Mouse (Mus musculus): Measurements from ENCODE around the gene Qrich2. TPM values are rescaled to one million over a fixed set of nuclear protein-coding genes. Genes with fewer than 3 reads are reported as not detected.

Qrich2 gene
- polyA plus RNA-seq, 1 experiment from 2014 or later = not detected

DNA sequence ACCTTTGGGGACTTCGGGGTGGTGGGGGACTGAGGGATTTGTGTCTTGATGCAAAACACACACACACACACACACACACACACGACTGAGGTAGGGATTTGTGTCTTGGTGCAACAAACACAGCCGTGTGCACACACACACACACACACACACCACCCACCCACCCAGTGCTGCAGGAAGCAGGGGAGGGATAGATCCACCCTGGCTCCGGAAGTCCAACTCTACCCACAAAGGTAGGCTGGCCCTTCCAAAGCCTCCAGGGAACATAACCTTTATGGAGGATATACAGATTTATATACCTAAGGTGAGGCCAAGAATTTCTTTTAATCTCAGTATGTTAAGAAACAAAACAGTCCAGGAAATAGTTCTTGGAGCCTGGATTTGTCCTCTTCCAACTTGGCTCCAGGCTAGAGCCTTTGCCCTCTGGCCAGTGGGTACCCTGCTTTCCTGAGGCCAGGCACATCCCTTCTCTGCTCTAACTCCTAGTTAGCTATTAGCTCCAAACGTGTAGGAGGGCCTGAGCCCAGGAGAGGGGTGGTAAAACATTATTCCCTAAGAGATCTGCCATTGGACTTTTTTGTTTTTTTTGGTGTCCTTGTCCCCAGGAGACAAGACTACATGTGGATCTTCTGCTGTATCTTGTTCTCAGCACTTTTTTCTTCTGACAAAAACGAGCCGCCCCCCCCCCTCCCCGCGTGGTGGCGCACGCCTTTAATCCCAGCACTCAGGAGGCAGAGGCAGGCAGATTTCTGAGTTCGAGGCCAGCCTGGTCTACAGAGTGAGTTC, 30.9 kb downstream of the Qrich2 start:
- ATAC-seq (ENCODE audit: extremely low read depth, insufficient number of reproducible peaks, low FRiP score, low TSS enrichment) = no peak
- H3K27me3 ChIP-seq (replicated peaks) = no peaks in the 10 kb centered on the region
- H3K4me1 ChIP-seq = peaks cover 56% of the 10 kb centered on the region
- H3K9me3 ChIP-seq = no peaks in the 10 kb centered on the region
- peak overlapping the region; percentile 88 for H3K4me2 ChIP-seq
- H3K36me3 ChIP-seq = peaks cover 37% of the 10 kb centered on the region
- peak overlapping the region; percentile 91 for H3K4me3 ChIP-seq
- H3K27ac ChIP-seq (replicated peaks) = peak overlapping the region; percentile 94
- H3K9ac ChIP-seq = peak overlapping the region; percentile 96
- WGBS = 40% methylated on average over 12 of the region's 12 CpGs

DNA sequence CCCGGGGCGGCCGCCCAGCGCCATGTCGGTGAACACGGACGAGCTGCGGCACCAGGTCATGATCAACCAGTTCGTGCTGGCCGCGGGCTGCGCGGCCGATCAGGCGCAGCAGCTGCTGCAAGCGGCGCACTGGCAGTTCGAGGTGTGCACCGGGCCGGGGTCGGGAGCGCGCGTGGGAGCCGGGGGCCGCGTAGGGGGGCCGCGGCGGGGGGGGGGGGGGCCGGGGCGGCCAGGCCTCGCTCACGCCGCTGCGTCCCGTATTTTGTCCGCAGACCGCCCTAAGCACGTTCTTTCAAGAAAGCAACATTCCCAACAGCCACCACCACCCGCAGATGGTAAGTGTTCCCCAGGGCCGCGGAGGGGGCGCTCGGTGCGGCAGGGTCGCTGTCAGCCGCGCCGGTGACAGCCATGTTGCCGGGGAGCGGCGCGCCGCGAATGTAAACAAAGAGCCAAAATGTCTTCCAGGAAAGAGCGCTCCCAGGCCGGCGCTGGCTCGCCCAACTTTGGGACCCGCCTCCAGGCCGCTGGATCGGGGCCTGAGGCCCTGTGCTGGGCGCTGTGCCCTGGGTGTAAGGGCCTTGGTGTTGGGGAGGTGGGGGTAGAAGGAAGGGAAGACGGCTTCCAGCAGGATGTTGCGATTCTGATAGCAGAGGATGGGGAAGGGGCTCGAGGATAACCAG, 31.6 kb downstream of the Qrich2 start:
- peak overlapping the region; percentile 96 for H3K9ac ChIP-seq
- WGBS = under 1% methylated on average over 40 of the region's 67 CpGs
- peak overlapping the region; percentile 91 for H3K4me3 ChIP-seq
- no peaks in the 10 kb centered on the region for H3K27me3 ChIP-seq (replicated peaks)
- ATAC-seq (ENCODE audit: extremely low read depth, insufficient number of reproducible peaks, low FRiP score, low TSS enrichment) = no peak
- H3K4me1 ChIP-seq = peaks cover 55% of the 10 kb centered on the region
- H3K36me3 ChIP-seq = peaks cover 32% of the 10 kb centered on the region
- H3K9me3 ChIP-seq = no peaks in the 10 kb centered on the region
- peak overlapping the region; percentile 94 for H3K27ac ChIP-seq (replicated peaks)
- peak overlapping the region; percentile 88 for H3K4me2 ChIP-seq

DNA sequence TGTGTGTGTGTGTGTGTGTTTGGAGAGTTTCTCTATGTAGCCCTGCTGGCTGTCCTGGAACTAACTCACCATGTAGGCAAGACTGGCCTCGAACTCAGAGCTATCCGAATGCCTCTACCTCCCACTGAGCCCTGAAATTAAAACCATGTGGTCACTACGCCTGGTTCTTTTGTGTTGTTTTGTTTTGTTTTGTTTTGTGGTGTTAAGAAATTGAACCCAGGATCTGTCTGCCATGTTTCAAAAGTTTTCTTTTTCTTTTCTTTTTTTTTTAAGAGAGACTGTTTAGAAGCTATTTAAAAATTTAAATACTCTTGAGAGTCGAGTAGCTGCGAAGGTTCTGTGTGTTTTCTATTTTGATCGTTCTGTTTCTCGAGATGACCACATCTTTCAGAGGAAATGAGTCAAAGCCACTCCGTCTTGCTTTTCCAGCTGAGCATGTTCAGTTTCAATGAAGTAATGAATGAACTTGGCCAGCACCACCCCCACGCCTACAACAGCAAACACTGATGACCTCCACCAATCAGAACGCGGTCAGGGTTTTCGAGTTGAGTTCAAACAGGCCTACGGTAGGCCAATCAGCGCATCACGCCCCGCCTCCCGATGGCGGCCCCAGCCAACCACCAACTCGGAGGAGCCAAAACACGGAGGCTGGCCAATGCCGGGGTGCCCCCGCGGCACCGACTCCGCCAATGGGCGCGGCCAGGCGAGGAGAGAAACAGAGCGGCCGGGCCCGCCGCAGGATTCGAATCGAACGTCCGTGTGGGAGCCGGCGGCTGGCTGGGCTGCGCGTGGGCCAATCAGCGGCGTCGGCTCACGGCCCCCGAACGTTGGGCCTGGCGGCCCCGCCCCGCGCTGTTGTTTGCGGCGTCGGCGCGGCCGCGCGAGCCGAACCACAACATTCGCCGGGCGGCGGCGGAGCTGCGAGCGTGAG, 32.4 kb downstream of the Qrich2 start, which contains the start of gene Ubald2:
Gene Ubald2, plus strand, starts transcription at position 739 of the 931 bp plus-strand sequence.
- Histone ChIP-seq H3K4me1 (peaks cover 63% of the 10 kb centered on the region), H3K9ac (peak within 1 kb of the TSS; percentile 96), H3K36me3 (peaks cover 25% of the 10 kb centered on the region), H3K27ac (replicated peaks) (peak within 1 kb of the TSS; percentile 94), H3K4me3 (peak within 1 kb of the TSS; percentile 91), H3K4me2 (peak within 1 kb of the TSS; percentile 88), H3K9me3 (no peaks in the 10 kb centered on the region), H3K27me3 (replicated peaks) (no peaks in the 10 kb centered on the region)
- peak; percentile 95 for ATAC-seq (ENCODE audit: extremely low read depth, insufficient number of reproducible peaks, low FRiP score, low TSS enrichment)
- 3% methylated on average over 56 of the region's 66 CpGs for WGBS

- Histone ChIP-seq H3K27me3 (replicated peaks) (no peaks in the 10 kb centered on the region), H3K4me1 (peaks cover 63% of the 10 kb centered on the region), H3K4me2 (peak overlapping the region; percentile 88), H3K9ac (no peak overlapping the region), H3K36me3 (peaks cover 24% of the 10 kb centered on the region), H3K9me3 (no peaks in the 10 kb centered on the region), H3K4me3 (no peak overlapping the region), H3K27ac (replicated peaks) (peak overlapping the region; percentile 70)
- ATAC-seq (ENCODE audit: extremely low read depth, insufficient number of reproducible peaks, low FRiP score, low TSS enrichment) = no peak
- 62% methylated on average over 8 of the region's 8 CpGs for WGBS
Observed at GRCm38 (mm10) chr11:116432593-116433355, 33.3 kb downstream of the Qrich2 start.

DNA sequence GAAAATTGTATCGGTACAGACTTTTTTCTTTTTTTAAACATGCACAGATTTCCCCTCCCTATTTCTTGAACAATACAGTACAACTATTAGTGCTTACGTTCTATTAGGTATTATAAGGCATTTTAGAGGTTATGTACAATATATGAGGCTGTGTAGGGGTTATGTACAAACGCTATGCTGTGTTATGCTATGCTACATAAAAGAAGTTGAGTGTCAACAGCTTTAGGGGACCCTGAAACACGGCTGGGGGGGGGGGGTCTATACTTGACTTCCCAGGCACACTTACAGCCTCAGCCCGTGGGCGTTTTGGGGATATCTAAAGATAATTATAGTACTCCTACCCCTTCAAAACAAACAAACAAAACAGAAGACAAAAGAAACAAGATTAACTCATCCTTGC, 33.9 kb downstream of the Qrich2 start:
- WGBS = 54% methylated on average over 6 of the region's 6 CpGs
- Histone ChIP-seq H3K4me2 (no peak overlapping the region), H3K27ac (replicated peaks) (no peak overlapping the region), H3K27me3 (replicated peaks) (no peaks in the 10 kb centered on the region), H3K9me3 (no peaks in the 10 kb centered on the region), H3K9ac (no peak overlapping the region), H3K36me3 (peaks cover 17% of the 10 kb centered on the region), H3K4me1 (peaks cover 57% of the 10 kb centered on the region), H3K4me3 (no peak overlapping the region)
- ATAC-seq (ENCODE audit: extremely low read depth, insufficient number of reproducible peaks, low FRiP score, low TSS enrichment) = no peak

GRCm38 (mm10) chr11:116431428-116432077, 34.5 kb downstream of the Qrich2 start:
- 49% methylated on average over 11 of the region's 11 CpGs for WGBS
- peaks cover 51% of the 10 kb centered on the region for H3K4me1 ChIP-seq
- H3K4me2 ChIP-seq = peak overlapping the region; percentile 53
- peak overlapping the region; percentile 47; the same call in 1 of the 2 replicates for H3K9ac ChIP-seq
- no peak overlapping the region for H3K27ac ChIP-seq (replicated peaks)
- ATAC-seq (ENCODE audit: extremely low read depth, insufficient number of reproducible peaks, low FRiP score, low TSS enrichment) = no peak
- no peaks in the 10 kb centered on the region for H3K27me3 ChIP-seq (replicated peaks)
- H3K4me3 ChIP-seq = peak overlapping the region; percentile 10; the same call in 1 of the 2 replicates
- no peaks in the 10 kb centered on the region for H3K9me3 ChIP-seq
- peaks cover 11% of the 10 kb centered on the region for H3K36me3 ChIP-seq

DNA sequence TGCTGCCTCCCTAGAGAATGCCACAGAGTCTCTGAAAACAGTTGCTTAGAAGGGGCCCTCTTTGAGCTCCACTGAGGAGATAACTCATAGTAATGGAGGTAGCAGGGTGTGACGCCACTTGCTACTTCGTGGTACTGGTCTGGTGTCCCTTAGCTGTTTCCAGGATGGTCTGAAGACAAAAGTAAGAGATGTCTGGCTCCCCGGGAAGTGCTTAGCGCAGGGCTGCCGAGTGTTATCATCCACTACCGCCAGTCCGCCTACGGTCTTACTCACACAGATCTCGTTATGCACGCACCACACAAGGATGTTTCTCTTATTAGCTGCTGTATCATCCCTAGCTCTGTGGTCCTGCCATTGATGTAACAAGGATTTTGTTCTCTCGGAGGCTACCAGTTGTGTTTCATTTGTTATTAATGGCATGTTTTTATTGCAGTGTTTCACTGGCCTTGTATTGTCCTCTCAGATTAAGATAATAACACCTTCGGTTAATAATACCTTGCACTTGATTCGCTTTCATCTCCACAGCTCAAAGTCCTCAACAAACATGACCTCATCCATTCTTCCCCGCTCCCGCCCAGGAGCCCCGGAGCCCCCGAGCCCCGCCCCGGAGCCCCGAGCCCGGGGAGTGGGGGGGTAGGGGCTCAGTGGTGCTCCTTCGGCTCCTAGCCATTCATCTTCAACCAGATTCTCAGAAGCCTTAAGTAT, 35.2 kb downstream of the Qrich2 start:
- Histone ChIP-seq H3K4me1 (peaks cover 44% of the 10 kb centered on the region), H3K9me3 (no peaks in the 10 kb centered on the region), H3K9ac (peak overlapping the region; percentile 58; the same call in 1 of the 2 replicates), H3K27me3 (replicated peaks) (no peaks in the 10 kb centered on the region), H3K4me3 (peak overlapping the region; percentile 10; the same call in 1 of the 2 replicates), H3K4me2 (peak overlapping the region; percentile 53), H3K36me3 (peaks cover 5% of the 10 kb centered on the region), H3K27ac (replicated peaks) (no peak overlapping the region)
- 21% methylated on average over 22 of the region's 22 CpGs for WGBS
- ATAC-seq (ENCODE audit: extremely low read depth, insufficient number of reproducible peaks, low FRiP score, low TSS enrichment) = no peak

GRCm38 (mm10) chr11:116429862-116430613, 36.0 kb downstream of the Qrich2 start:
- H3K27me3 ChIP-seq (replicated peaks) = no peaks in the 10 kb centered on the region
- H3K36me3 ChIP-seq = no peaks in the 10 kb centered on the region
- H3K9me3 ChIP-seq = no peaks in the 10 kb centered on the region
- no peak overlapping the region for H3K4me2 ChIP-seq
- 77% methylated on average over 9 of the region's 9 CpGs for WGBS
- H3K4me1 ChIP-seq = peaks cover 38% of the 10 kb centered on the region
- no peak overlapping the region for H3K9ac ChIP-seq
- H3K27ac ChIP-seq (replicated peaks) = no peak overlapping the region
- H3K4me3 ChIP-seq = no peak overlapping the region
- no peak for ATAC-seq (ENCODE audit: extremely low read depth, insufficient number of reproducible peaks, low FRiP score, low TSS enrichment)
